Mouse (Mus musculus) hindbrain, embryonic 12.5 days (tissue): ENCODE measurements around the gene Abracl. TPM values are rescaled to one million over a fixed set of nuclear protein-coding genes. Genes with fewer than 3 reads are reported as not detected.

Experiments used
- ATAC-seq: fragments of 200-750 bp; cut with Nextera tagmentation; 2 replicates; pipeline ENCODE4 v1.8.0; 2017; ENCODE audit warnings: moderate TSS enrichment; ENCODE audit not compliant: low FRiP score
- H3K27ac ChIP-seq: fragments of 300-500 bp; sonication (generic); 2 replicates; pipeline ENCODE4 v1.5.1; 2016; ENCODE audit warnings: mild to moderate bottlenecking
- H3K27me3 ChIP-seq: fragments of 300-500 bp; sonication (generic); 2 replicates; pipeline ENCODE4 v1.6.1; 2016; ENCODE audit warnings: mild to moderate bottlenecking
- H3K36me3 ChIP-seq: fragments of 300-500 bp; sonication (generic); 2 replicates; pipeline ENCODE4 v1.6.1; 2016; ENCODE audit warnings: mild to moderate bottlenecking
- H3K4me1 ChIP-seq: fragments of 300-500 bp; sonication (generic); 2 replicates; pipeline ENCODE4 v1.6.1; 2016
- H3K4me2 ChIP-seq: fragments of 300-500 bp; sonication (generic); replicated peaks from 2 replicates; pipeline ENCODE4 v1.6.1; 2016; ENCODE audit warnings: mild to moderate bottlenecking
- H3K4me3 ChIP-seq: fragments of 300-500 bp; sonication (generic); 2 replicates; pipeline ENCODE4 v1.5.1; 2016; ENCODE audit warnings: mild to moderate bottlenecking
- H3K9ac ChIP-seq: fragments of 300-500 bp; sonication (generic); 2 replicates; pipeline ENCODE4 v1.6.1; 2016; ENCODE audit warnings: mild to moderate bottlenecking, moderate library complexity
- H3K9me3 ChIP-seq: fragments of 300-500 bp; sonication (generic); replicated peaks from 2 replicates; pipeline ENCODE4 v1.6.1; 2016; ENCODE audit warnings: mild to moderate bottlenecking
- WGBS: fragments of 180-500 bp; shearing (Covaris S2); methylation state at CpG from one replicate; pipeline ENCODE4 v1.1.7; 2016; 5-methylcytosine and 5-hydroxymethylcytosine counted together
- polyA plus RNA-seq: library from polyadenylated mRNA; unstranded; fragments of >200 nt; fragmentation: Nextera tagmentation; extraction: Ambion mirVana; gene quantifications from 2 replicates; pipeline ENCODE4 v1.2.1, GENCODE M21; 2016

The Abracl gene
- polyA plus RNA-seq, 1 experiment from 2014 or later, result 164 TPM

GRCm38 (mm10) chr10:18020443-18020842 lies 2.6 kb downstream of the Abracl start:
- Histone ChIP-seq H3K27ac (0 out of 2 replicates have a peak overlapping the region, but pooled peaks have one; percentile 23), H3K4me2 (peak overlapping the region; percentile 64)

GRCm38 (mm10) chr10:18011761-18012160 lies 11.3 kb downstream of the Abracl start:
- H3K4me1 ChIP-seq, result no peaks in the 10 kb centered on the region
- H3K27ac ChIP-seq, result no peak overlapping the region
- no peak overlapping the region for H3K4me2 ChIP-seq
- no peak for ATAC-seq
- H3K36me3 ChIP-seq, result peaks cover 33% of the 10 kb centered on the region
- 91% methylated on average over 5 of the region's 5 CpGs for WGBS
- no peak overlapping the region for H3K4me3 ChIP-seq
- no peaks in the 10 kb centered on the region for H3K27me3 ChIP-seq
- no peaks in the 10 kb centered on the region for H3K9me3 ChIP-seq
- no peak overlapping the region for H3K9ac ChIP-seq

More at GRCm38 (mm10) chr10:18020443-18020842, 2.6 kb downstream of the Abracl start:
- Histone ChIP-seq H3K4me3 (no peak overlapping the region), H3K9me3 (no peaks in the 10 kb centered on the region), H3K4me1 (peaks cover 9% of the 10 kb centered on the region), H3K9ac (no peak overlapping the region), H3K27me3 (no peaks in the 10 kb centered on the region), H3K36me3 (peaks cover 28% of the 10 kb centered on the region)
- ATAC-seq, result peak; percentile 29; the same call in 1 of the 2 replicates
- WGBS, result 78% methylated on average over 7 of the region's 7 CpGs

- no peak overlapping the region for H3K9ac ChIP-seq
- H3K4me2 ChIP-seq, result no peak overlapping the region
- H3K27me3 ChIP-seq, result no peaks in the 10 kb centered on the region
- H3K4me1 ChIP-seq, result no peaks in the 10 kb centered on the region
- H3K9me3 ChIP-seq, result no peaks in the 10 kb centered on the region
- peaks cover 18% of the 10 kb centered on the region for H3K36me3 ChIP-seq
- 90% methylated on average over 1 of the region's 1 CpGs for WGBS
- H3K4me3 ChIP-seq, result no peak overlapping the region
- H3K27ac ChIP-seq, result no peak overlapping the region
- no peak for ATAC-seq
Observed at GRCm38 (mm10) chr10:18009744-18010143, 13.3 kb downstream of the Abracl start.

GRCm38 (mm10) chr10:18008118-18008517 lies 15.0 kb downstream of the Abracl start:
- Histone ChIP-seq H3K27ac (no peak overlapping the region), H3K27me3 (no peaks in the 10 kb centered on the region), H3K4me1 (no peaks in the 10 kb centered on the region), H3K4me3 (no peak overlapping the region), H3K36me3 (peaks cover 8% of the 10 kb centered on the region), H3K9ac (no peak overlapping the region), H3K4me2 (no peak overlapping the region), H3K9me3 (no peaks in the 10 kb centered on the region)
- no peak for ATAC-seq

GRCm38 (mm10) chr10:18007243-18007642 lies 15.8 kb downstream of the Abracl start:
- Histone ChIP-seq H3K4me3 (no peak overlapping the region), H3K9me3 (no peaks in the 10 kb centered on the region), H3K9ac (no peak overlapping the region), H3K4me2 (no peak overlapping the region), H3K4me1 (no peaks in the 10 kb centered on the region), H3K27me3 (no peaks in the 10 kb centered on the region), H3K36me3 (peaks cover 5% of the 10 kb centered on the region; the same call in 1 of the 2 replicates), H3K27ac (no peak overlapping the region)
- ATAC-seq, result no peak
- 84% methylated on average over 3 of the region's 3 CpGs for WGBS

- peaks cover 5% of the 10 kb centered on the region; the same call in 1 of the 2 replicates for H3K36me3 ChIP-seq
- WGBS, result 96% methylated on average over 1 of the region's 1 CpGs
- H3K4me3 ChIP-seq, result no peak overlapping the region
- no peaks in the 10 kb centered on the region for H3K4me1 ChIP-seq
- no peaks in the 10 kb centered on the region for H3K9me3 ChIP-seq
- H3K4me2 ChIP-seq, result no peak overlapping the region
- ATAC-seq, result no peak
- no peak overlapping the region for H3K27ac ChIP-seq
- H3K9ac ChIP-seq, result no peak overlapping the region
- no peaks in the 10 kb centered on the region for H3K27me3 ChIP-seq
Observed at GRCm38 (mm10) chr10:18006756-18007155, 16.3 kb downstream of the Abracl start.

GRCm38 (mm10) chr10:18005136-18005955 lies 17.7 kb downstream of the Abracl start:
- H3K9ac ChIP-seq, result no peak overlapping the region
- ATAC-seq, result no peak
- no peak overlapping the region for H3K4me2 ChIP-seq
- no peaks in the 10 kb centered on the region for H3K4me1 ChIP-seq
- H3K4me3 ChIP-seq, result no peak overlapping the region
- H3K27ac ChIP-seq, result no peak overlapping the region
- H3K27me3 ChIP-seq, result no peaks in the 10 kb centered on the region
- no peaks in the 10 kb centered on the region for H3K9me3 ChIP-seq
- WGBS, result 84% methylated on average over 7 of the region's 7 CpGs
- H3K36me3 ChIP-seq, result peaks cover 5% of the 10 kb centered on the region; the same call in 1 of the 2 replicates

- no peak for ATAC-seq
- no peak overlapping the region for H3K4me2 ChIP-seq
- no peak overlapping the region for H3K27ac ChIP-seq
- H3K9ac ChIP-seq, result no peak overlapping the region
- WGBS, result 79% methylated on average over 12 of the region's 12 CpGs
- no peaks in the 10 kb centered on the region for H3K4me1 ChIP-seq
- H3K4me3 ChIP-seq, result no peak overlapping the region
- H3K27me3 ChIP-seq, result no peaks in the 10 kb centered on the region
- H3K9me3 ChIP-seq, result no peaks in the 10 kb centered on the region
- 0 out of 2 replicates have a peak, but pooled peaks cover 3% of the 10 kb centered on the region for H3K36me3 ChIP-seq
Observed at GRCm38 (mm10) chr10:18003966-18004637, 19.0 kb downstream of the Abracl start.

- no peaks in the 10 kb centered on the region for H3K36me3 ChIP-seq
- no peaks in the 10 kb centered on the region for H3K27me3 ChIP-seq
- 84% methylated on average over 4 of the region's 4 CpGs for WGBS
- H3K9me3 ChIP-seq, result no peaks in the 10 kb centered on the region
- no peak overlapping the region for H3K27ac ChIP-seq
- H3K4me3 ChIP-seq, result no peak overlapping the region
- no peak for ATAC-seq
- no peak overlapping the region for H3K9ac ChIP-seq
- no peaks in the 10 kb centered on the region for H3K4me1 ChIP-seq
- H3K4me2 ChIP-seq, result no peak overlapping the region
Observed at GRCm38 (mm10) chr10:17990576-17990975, 32.5 kb downstream of the Abracl start.

- H3K4me3 ChIP-seq, result no peak overlapping the region
- WGBS, result 75% methylated on average over 6 of the region's 6 CpGs
- H3K9me3 ChIP-seq, result no peaks in the 10 kb centered on the region
- H3K4me2 ChIP-seq, result no peak overlapping the region
- ATAC-seq, result no peak
- H3K27ac ChIP-seq, result no peak overlapping the region
- H3K9ac ChIP-seq, result no peak overlapping the region
- H3K36me3 ChIP-seq, result no peaks in the 10 kb centered on the region
- H3K27me3 ChIP-seq, result no peaks in the 10 kb centered on the region
- H3K4me1 ChIP-seq, result no peaks in the 10 kb centered on the region
Observed at GRCm38 (mm10) chr10:17989136-17989535, 34.0 kb downstream of the Abracl start.

- no peak for ATAC-seq
- H3K36me3 ChIP-seq, result no peaks in the 10 kb centered on the region
- no peak overlapping the region for H3K4me2 ChIP-seq
- no peak overlapping the region for H3K4me3 ChIP-seq
- no peak overlapping the region for H3K9ac ChIP-seq
- H3K27ac ChIP-seq, result no peak overlapping the region
- WGBS, result 88% methylated on average over 8 of the region's 8 CpGs
- H3K4me1 ChIP-seq, result no peaks in the 10 kb centered on the region
- H3K9me3 ChIP-seq, result no peaks in the 10 kb centered on the region
- no peaks in the 10 kb centered on the region for H3K27me3 ChIP-seq
Observed at GRCm38 (mm10) chr10:17987823-17988423, 35.2 kb downstream of the Abracl start.

- ATAC-seq, result no peak
- WGBS, result 98% methylated on average over 2 of the region's 2 CpGs
- Histone ChIP-seq H3K9ac (no peak overlapping the region), H3K27me3 (no peaks in the 10 kb centered on the region), H3K4me1 (no peaks in the 10 kb centered on the region), H3K4me2 (no peak overlapping the region), H3K36me3 (no peaks in the 10 kb centered on the region), H3K27ac (no peak overlapping the region), H3K9me3 (no peaks in the 10 kb centered on the region), H3K4me3 (no peak overlapping the region)
Observed at GRCm38 (mm10) chr10:17983313-17983712, 39.8 kb downstream of the Abracl start.
